Mouse (Mus musculus) bone marrow macrophage, adult 2 months (primary cell): ENCODE measurements around the gene Lcn11.

ENCODE experiments used
- CTCF ChIP-seq: IDR thresholded peaks from 2 replicates; pipeline ENCODE4 v1.5.1; 2012; ENCODE audit warnings: low read depth, mild to moderate bottlenecking, low read length, moderate library complexity
- POLR2A ChIP-seq: IDR thresholded peaks from 2 replicates; pipeline ENCODE4 v1.6.1; 2012; ENCODE audit warnings: mild to moderate bottlenecking, low read depth, low read length, borderline replicate concordance

DNA sequence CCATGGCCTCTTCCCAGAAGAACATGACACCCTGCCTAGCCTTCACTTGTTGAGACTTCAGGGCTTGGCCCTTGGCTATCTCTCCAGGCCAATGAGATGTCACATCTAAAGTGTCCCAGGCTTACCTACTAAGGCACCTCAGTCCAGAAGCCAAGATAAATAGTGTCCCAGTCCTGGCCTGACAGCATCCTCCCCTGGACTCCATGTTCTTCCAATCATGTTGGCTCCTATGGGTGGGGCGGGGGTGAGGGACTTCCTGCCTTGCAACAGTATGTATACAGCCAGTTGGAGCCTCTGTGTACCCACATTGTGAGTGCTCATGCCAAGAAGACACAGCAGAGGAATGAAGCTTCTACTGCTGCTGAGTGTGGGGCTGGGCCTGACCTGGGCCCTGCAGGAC lies at the start of gene Lcn11:
- no peak for TF ChIP-seq POLR2A
- no peak for TF ChIP-seq CTCF
